ENCODE assay signal across 22 mouse cellular contexts in genomic region chr2:155628112-155628511, GRCm38 (mm10). TPM values are rescaled to one million over a fixed set of nuclear protein-coding genes. Genes with fewer than 3 reads are reported as not detected.
"Had no signal": no experiment of that assay in that cellular context is flagged by ENCODE, and none has a peak within 500 bp of the region (broad histone marks: within the 10 kb centered on the region; RNA-seq: fewer than 3 reads in every experiment).

No protein-coding gene starts in this region.

- ATAC-seq: liver, embryonic 12.5 days had no signal

- H3K27ac ChIP-seq: hindbrain, embryonic 13.5 days; hindbrain, embryonic 15.5 days; kidney, embryonic 15.5 days; kidney, postnatal 0 days; limb, embryonic 13.5 days; limb, embryonic 15.5 days; liver, embryonic 12.5 days; liver, embryonic 14.5 days had no signal

- H3K4me3 ChIP-seq: heart, embryonic 12.5 days; hindbrain, embryonic 15.5 days; kidney, embryonic 15.5 days; liver, embryonic 12.5 days had no signal

- H3K9ac ChIP-seq: hindbrain, embryonic 15.5 days; limb, embryonic 13.5 days; limb, embryonic 15.5 days; liver, embryonic 12.5 days; liver, embryonic 14.5 days had no signal

- H3K9me3 ChIP-seq: heart, embryonic 10.5 days; heart, embryonic 12.5 days; hindbrain, embryonic 13.5 days; hindbrain, embryonic 15.5 days; kidney, embryonic 15.5 days; limb, embryonic 15.5 days; liver, embryonic 12.5 days had no signal

- DNase-seq: gastrocnemius, postnatal 14 days; heart, adult 18-20 months; heart, postnatal 14 days; heart, postnatal 36 days; kidney, adult 11 months; kidney, adult 2 months; kidney, adult 9 months; kidney, postnatal 36 days; layer of hippocampus, adult 9-11 months; layer of hippocampus, postnatal 36 days; left cerebral cortex, postnatal 4 days had no signal

- H3K4me2 ChIP-seq: heart, embryonic 12.5 days; limb, embryonic 15.5 days had no signal

RNA-seq across cellular contexts. Expression of gene Myh7b, which starts 17.1 kb away (rescaled TPM):
- total RNA-seq: liver, adult 2 months had no signal
- polyA plus RNA-seq: liver, adult 2 months had no signal
